Mouse (Mus musculus) right cerebral cortex, adult 18-20 months (tissue): ENCODE data around the gene 2810006K23Rik.
"Not testable (repeated sequence)": the region's sequence is repeated elsewhere in the genome, so short reads cannot be mapped to it uniquely, and the experiment has no call there.

ENCODE experiments used
- DNase-seq: peaks from one replicate; pipeline ENCODE4 v3.0.0; 2022; ENCODE audit warnings: mixed read lengths

Gene 2810006K23Rik

GRCm38 (mm10) chr5:124327510-124328364 lies at the start of gene 2810006K23Rik, which contains the start of gene Mphosph9:
2810006K23Rik (plus strand) TSS chr5:124328089.
Mphosph9 (minus strand) TSS chr5:124327972.
- DNase-seq = peak; percentile 100

DNA sequence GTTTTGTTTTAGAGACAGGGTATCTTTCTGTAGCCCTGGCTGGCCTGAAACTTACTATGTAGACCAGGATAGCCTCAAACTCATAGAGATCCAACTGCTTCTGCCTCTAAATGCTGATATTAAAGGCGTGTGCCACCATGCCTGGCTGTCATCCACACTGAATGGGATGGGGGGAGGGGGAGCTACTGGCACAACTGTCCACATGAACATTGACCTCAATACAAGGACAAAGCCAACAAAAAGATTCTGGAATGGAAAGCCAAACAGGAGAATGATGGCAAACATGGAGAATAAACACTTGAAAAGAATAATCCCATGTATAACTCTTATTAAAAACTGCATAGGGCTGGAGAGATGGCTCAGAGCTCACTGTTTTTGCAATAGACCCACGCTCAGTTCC lies 45.0 kb upstream of the 2810006K23Rik start:
- no peak for DNase-seq

GRCm38 (mm10) chr5:124284330-124284729 lies 43.6 kb upstream of the 2810006K23Rik start:
- DNase-seq = no peak

DNA sequence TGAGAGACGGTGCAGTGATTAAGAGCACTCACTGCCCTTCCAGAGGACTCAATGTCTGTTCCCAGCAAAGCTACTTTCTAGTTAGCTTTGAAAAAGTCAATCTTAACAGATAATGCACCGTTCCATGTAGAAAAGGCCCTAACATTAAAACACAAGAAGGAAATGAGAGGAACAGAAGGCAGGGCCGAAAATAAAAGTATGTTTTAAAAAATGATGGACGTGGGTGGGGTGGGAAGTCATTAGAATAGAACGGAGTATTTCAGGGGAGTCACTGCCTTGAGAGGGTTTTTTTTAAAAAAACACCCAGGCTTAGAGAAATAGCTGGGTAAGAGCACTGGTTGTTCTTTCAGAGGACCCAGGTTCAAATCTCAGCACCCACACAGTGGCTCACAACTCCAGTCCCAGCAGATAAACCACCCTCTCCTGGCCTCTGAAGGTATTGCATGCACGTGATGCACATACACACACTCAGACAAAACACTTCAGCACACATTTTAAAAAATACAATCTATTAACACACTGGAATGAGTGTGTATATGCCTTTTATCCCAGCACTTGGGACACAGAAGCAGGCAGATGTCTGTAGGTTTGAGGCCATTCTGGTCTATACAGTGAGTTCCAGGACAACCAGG lies 40.2 kb upstream of the 2810006K23Rik start:
- peak; percentile 47 for DNase-seq

DNA sequence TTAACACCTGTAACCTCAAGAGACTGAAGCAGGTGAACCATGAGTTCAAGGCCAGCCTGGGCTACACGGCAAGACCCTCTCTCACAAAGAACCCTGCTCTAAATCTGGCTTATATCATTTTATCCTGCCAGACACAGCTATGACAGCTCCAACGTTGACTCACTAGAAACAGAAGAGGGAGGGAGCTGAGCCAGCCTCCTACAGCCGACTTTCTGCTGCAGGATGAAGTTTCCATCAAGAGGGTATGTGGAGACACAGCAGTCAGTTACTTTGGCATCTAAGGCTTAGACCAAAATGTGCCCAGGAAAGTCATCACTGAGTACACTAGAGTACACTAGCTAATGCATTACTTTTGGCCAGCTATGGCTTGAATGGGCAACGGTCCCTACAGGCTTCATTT lies 37.7 kb upstream of the 2810006K23Rik start:
- no peak for DNase-seq

- DNase-seq = no peak
Measured at GRCm38 (mm10) chr5:124293967-124294366, 33.9 kb upstream of the 2810006K23Rik start.

GRCm38 (mm10) chr5:124296475-124296874 lies 31.4 kb upstream of the 2810006K23Rik start:
- no peak for DNase-seq

DNA sequence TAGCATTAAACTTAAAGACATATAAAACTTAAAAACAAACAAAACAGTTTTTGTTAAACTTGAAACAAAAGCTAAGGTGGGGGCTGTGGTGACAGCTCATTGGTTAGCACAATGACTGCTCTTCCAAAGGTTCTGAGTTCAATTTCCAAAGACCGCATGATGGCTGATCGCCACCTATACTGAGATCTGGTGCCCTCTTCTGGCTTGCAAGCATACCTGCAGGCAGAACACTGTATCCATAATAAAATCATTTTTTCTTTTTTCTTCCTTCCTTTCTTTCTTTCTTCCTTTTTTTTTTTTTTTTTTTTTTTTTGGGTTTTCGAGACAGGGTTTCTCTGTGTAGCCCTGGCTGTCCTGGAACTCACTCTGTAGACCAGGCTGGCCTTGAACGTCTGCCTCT lies 28.6 kb upstream of the 2810006K23Rik start:
- DNase-seq = not testable (repeated sequence)

DNA sequence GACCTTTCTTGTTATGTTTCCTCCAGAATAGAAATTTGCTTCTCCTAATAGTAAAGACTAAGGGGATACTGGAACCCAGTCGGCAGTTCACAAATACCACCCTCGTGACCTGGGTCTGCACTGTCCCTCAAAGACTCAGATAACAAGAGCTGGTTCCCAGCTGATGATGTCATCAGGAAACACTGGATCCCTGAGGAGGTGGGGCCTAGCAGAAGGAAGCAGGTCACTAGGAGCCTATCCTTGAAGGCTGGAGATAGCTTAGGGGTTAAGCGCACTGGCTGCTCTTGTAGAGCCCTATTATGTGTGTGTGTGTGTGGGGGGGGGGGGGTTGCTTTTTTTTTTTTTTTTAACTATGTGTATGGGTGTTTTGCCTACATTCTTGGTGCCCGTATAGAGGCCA lies 27.8 kb upstream of the 2810006K23Rik start:
- no peak for DNase-seq

- not testable (repeated sequence) for DNase-seq
Measured at GRCm38 (mm10) chr5:124302853-124303252, 25.0 kb upstream of the 2810006K23Rik start.

DNA sequence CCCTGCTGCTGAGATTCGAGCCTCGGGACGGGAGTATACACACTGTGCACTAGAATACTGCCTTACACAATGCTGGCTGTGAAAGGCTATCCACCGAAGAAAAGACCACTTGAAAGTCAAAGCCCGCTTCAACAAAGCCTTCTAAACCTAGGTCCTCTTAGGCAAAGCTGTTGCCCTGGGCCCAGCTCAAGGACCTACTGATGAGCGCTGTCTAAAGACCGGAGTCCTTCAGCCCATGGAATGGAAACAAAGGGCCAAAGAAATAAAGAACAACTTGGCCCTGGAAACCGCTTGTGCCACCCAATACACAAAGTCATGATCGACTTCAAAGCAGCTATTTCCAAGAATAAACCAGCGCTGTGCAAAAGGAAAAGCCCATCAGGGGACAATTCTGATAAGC lies 18.7 kb upstream of the 2810006K23Rik start:
- no peak for DNase-seq

DNA sequence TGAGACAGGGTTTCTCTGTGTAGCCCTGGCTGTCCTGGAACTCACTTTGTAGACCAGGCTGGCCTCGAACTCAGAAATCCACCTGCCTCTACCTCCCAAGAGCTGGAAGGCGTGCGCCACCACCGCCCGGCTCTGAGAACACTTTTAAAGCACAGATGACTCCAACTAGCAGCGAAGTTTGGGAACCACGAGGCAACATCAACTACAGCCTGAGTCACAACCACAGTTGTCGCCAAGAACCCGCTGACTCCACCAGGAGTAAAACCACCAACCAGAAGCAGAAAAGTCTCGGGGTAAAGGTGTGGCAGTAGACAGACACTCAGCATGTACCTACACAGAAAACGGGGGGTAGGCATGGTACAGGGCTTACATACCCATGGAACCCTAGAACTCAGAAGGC lies 17.8 kb upstream of the 2810006K23Rik start:
- no peak for DNase-seq

DNA sequence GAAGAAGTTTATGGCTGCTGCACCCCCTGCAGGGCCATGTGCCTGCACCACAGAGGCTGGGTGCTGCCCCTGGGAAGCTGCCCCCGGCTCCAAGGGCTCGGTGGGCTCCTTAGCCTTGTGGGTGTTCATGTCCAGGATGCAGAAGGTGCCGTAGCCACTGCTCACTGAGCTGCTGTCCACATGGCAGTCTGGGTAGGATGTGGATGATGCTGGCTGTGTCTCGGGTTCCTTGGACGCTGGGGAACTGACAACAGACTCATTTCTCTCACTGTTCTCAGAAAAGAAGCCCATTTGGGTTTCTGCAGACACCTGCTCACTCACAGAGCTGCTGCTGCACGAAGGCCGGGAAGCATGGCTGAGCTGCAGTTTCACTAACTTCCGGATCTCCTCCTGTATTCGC lies 12.4 kb upstream of the 2810006K23Rik start:
- no peak for DNase-seq

GRCm38 (mm10) chr5:124315941-124316340 lies 11.9 kb upstream of the 2810006K23Rik start:
- DNase-seq = no peak

GRCm38 (mm10) chr5:124317648-124318047 lies 10.2 kb upstream of the 2810006K23Rik start:
- DNase-seq = no peak

DNA sequence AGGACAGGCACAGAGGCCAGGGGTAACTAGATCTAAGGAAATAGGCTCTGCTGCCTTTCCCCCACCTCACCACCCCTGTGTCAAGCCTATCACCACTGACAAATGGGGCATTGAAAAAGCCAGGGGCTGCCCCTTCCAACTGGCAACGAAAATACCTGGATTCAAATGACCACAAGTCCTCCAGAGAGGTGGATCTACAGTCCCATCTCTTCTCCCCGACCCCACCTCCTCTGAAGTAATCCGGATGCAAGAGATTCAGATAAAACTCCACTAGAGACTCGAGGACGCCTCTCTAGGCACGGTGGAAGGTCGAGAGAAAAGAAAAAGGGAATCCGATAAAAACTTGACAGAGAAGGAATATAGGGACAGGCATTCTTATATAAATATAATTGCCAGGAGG lies 1.1 kb upstream of the 2810006K23Rik start:
- DNase-seq = no peak

GRCm38 (mm10) chr5:124330086-124330485 lies 2.2 kb downstream of the 2810006K23Rik start:
- no peak for DNase-seq

- peak; percentile 67 for DNase-seq
Measured at GRCm38 (mm10) chr5:124334392-124334791, 6.5 kb downstream of the 2810006K23Rik start.

- DNase-seq = no peak
Measured at GRCm38 (mm10) chr5:124337103-124337502, 9.2 kb downstream of the 2810006K23Rik start.

GRCm38 (mm10) chr5:124337909-124338308 lies 10.0 kb downstream of the 2810006K23Rik start:
- peak; percentile 81 for DNase-seq

DNA sequence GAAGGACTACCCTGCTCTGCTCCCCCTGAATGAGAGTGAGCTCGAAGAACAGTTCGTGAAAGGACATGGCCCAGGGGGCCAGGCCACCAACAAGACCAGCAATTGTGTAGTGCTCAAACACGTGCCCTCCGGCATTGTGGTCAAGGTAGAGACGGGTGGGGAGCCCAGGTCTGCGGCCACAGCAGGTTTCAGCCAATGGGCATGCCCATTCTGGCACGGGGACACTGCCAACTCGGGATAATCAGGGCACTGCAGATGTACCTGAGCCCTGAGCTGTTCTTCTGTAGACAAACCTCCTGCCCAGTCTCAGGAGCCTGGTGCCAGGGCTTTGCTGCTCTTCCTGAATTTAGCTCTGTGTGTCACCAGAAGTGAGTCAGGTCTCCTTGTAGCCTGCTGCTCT lies 10.9 kb downstream of the 2810006K23Rik start:
- no peak for DNase-seq

GRCm38 (mm10) chr5:124341753-124342339 lies 14.0 kb downstream of the 2810006K23Rik start:
- DNase-seq = not testable (repeated sequence)

GRCm38 (mm10) chr5:124342897-124343296 lies 15.0 kb downstream of the 2810006K23Rik start:
- DNase-seq = no peak

DNA sequence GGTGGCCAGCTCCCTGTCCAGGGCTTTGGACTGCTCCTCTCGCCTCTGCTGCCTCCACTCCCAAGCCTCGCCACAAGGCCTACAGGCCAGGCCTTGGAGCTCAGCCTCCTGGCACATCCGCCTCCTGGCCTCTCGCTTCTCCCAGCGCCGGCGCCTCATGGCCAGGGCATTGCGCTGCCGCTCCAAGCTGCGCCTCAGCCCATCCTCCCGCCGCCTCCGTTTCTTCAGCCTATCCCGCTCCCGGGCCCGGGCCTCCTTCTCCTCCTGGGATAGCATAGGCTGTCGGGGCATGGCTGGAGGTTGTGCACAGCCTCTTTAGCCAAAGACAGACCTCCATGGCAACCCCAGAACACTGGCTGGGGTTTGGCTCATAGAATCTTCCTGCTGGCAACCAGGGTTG lies 21.3 kb downstream of the 2810006K23Rik start:
- no peak for DNase-seq
